Mouse (Mus musculus) neural tube, embryonic 15.5 days (tissue): ENCODE results near the gene Ndufs6. TPM values are rescaled to one million over a fixed set of nuclear protein-coding genes. Genes with fewer than 3 reads are reported as not detected.

Experiments used
- ATAC-seq: fragments of 200-750 bp; cut with Nextera tagmentation; 2 replicates; pipeline ENCODE4 v1.8.0; 2017; ENCODE audit warnings: mild to moderate bottlenecking, moderate TSS enrichment, moderate library complexity; ENCODE audit not compliant: low FRiP score
- H3K27ac ChIP-seq: fragments of 300-500 bp; sonication (generic); replicated peaks from 2 replicates; pipeline ENCODE4 v1.5.1; 2015; ENCODE audit warnings: mild to moderate bottlenecking, inconsistent platforms
- H3K27me3 ChIP-seq: fragments of 300-500 bp; sonication (generic); replicated peaks from 2 replicates; pipeline ENCODE4 v1.6.1; 2015; ENCODE audit warnings: inconsistent platforms
- H3K36me3 ChIP-seq: fragments of 300-500 bp; sonication (generic); 2 replicates; pipeline ENCODE4 v1.6.1; 2015; ENCODE audit warnings: inconsistent platforms
- H3K4me1 ChIP-seq: fragments of 300-500 bp; sonication (generic); 2 replicates; pipeline ENCODE4 v1.6.1; 2015; ENCODE audit warnings: inconsistent platforms
- H3K4me2 ChIP-seq: fragments of 300-500 bp; sonication (generic); 2 replicates; pipeline ENCODE4 v1.6.1; 2015; ENCODE audit warnings: inconsistent platforms, mild to moderate bottlenecking, moderate library complexity
- H3K4me3 ChIP-seq: fragments of 300-500 bp; sonication (generic); replicated peaks from 2 replicates; pipeline ENCODE4 v1.5.1; 2015; ENCODE audit warnings: mild to moderate bottlenecking, inconsistent platforms
- H3K9ac ChIP-seq: fragments of 300-500 bp; sonication (generic); replicated peaks from 2 replicates; pipeline ENCODE4 v1.6.1; 2015; ENCODE audit warnings: mild to moderate bottlenecking, inconsistent platforms
- H3K9me3 ChIP-seq: fragments of 300-500 bp; sonication (generic); replicated peaks from 2 replicates; pipeline ENCODE4 v1.6.1; 2016; ENCODE audit warnings: inconsistent platforms
- WGBS: fragments of 180-500 bp; shearing (Covaris S2); methylation state at CpG from one replicate; pipeline ENCODE4 v1.1.7; 2015; ENCODE audit warnings: mixed read lengths; 5-methylcytosine and 5-hydroxymethylcytosine counted together
- polyA plus RNA-seq: library from polyadenylated mRNA; unstranded; fragments of >200 nt; fragmentation: Nextera tagmentation; extraction: Ambion mirVana; gene quantifications from 2 replicates; pipeline ENCODE4 v1.2.1, GENCODE M21; 2015

The Ndufs6 gene
- polyA plus RNA-seq, 1 experiment from 2014 or later, result 462 TPM

GRCm38 (mm10) chr13:73271336-73272242 lies 56.8 kb downstream of the Ndufs6 start:
- peak; percentile 56 for ATAC-seq
- H3K27me3 ChIP-seq, result peaks cover 95% of the 10 kb centered on the region
- peak overlapping the region; percentile 31 for H3K4me3 ChIP-seq
- H3K27ac ChIP-seq, result no peak overlapping the region
- no peaks in the 10 kb centered on the region for H3K36me3 ChIP-seq
- WGBS, result under 1% methylated on average over 53 of the region's 53 CpGs
- H3K4me1 ChIP-seq, result peaks cover 27% of the 10 kb centered on the region
- no peak overlapping the region for H3K9ac ChIP-seq
- H3K4me2 ChIP-seq, result peak overlapping the region; percentile 61
- no peaks in the 10 kb centered on the region for H3K9me3 ChIP-seq

- peak overlapping the region; percentile 61 for H3K4me2 ChIP-seq
- H3K4me3 ChIP-seq, result no peak overlapping the region
Observed at GRCm38 (mm10) chr13:73270451-73271081, 57.8 kb downstream of the Ndufs6 start.

GRCm38 (mm10) chr13:73269891-73270290 lies 58.5 kb downstream of the Ndufs6 start:
- Histone ChIP-seq H3K36me3 (no peaks in the 10 kb centered on the region), H3K4me3 (no peak overlapping the region), H3K27ac (no peak overlapping the region), H3K9ac (no peak overlapping the region), H3K9me3 (no peaks in the 10 kb centered on the region), H3K4me1 (peaks cover 33% of the 10 kb centered on the region), H3K4me2 (no peak overlapping the region), H3K27me3 (peaks cover 96% of the 10 kb centered on the region)
- no peak for ATAC-seq
- 9% methylated on average over 3 of the region's 3 CpGs for WGBS

More at GRCm38 (mm10) chr13:73270451-73271081, 57.8 kb downstream of the Ndufs6 start:
- peaks cover 94% of the 10 kb centered on the region for H3K27me3 ChIP-seq
- H3K9me3 ChIP-seq, result no peaks in the 10 kb centered on the region
- no peak overlapping the region for H3K9ac ChIP-seq
- no peak overlapping the region for H3K27ac ChIP-seq
- WGBS, result 4% methylated on average over 22 of the region's 22 CpGs
- H3K4me1 ChIP-seq, result peaks cover 28% of the 10 kb centered on the region
- H3K36me3 ChIP-seq, result no peaks in the 10 kb centered on the region
- no peak for ATAC-seq

Other genes with a start within 250 kb of the Ndufs6 start
- gene Irx4, start 68.1 kb downstream of the Ndufs6 start, polyA plus RNA-seq, result 1.3 and 1.5 TPM in 2 replicates
- gene Mrpl36, start within 50 bp of the Ndufs6 start, polyA plus RNA-seq, result 84.2 and 98.5 TPM in 2 replicates
- gene Lpcat1, start 138.7 kb upstream of the Ndufs6 start, polyA plus RNA-seq, result 51.7 and 62.6 TPM in 2 replicates
- gene Slc6a3, start 208.2 kb upstream of the Ndufs6 start, polyA plus RNA-seq, result 0.10 and 0.15 TPM in 2 replicates